Mouse (Mus musculus) hindbrain, embryonic 12.5 days (tissue): ENCODE measurements at regions not wholly inside any gene's neighbourhood (a gene's known extent, or its start where the extent isn't known, plus 50 kb on each side); places are given as distances from the start of the nearest gene placed in this dataset.

Experiments
- ATAC-seq: fragments of 200-750 bp; cut with Nextera tagmentation; 2 replicates; pipeline ENCODE4 v1.8.0; 2017; ENCODE audit warnings: moderate TSS enrichment; ENCODE audit not compliant: low FRiP score
- H3K27ac ChIP-seq: fragments of 300-500 bp; sonication (generic); 2 replicates; pipeline ENCODE4 v1.5.1; 2016; ENCODE audit warnings: mild to moderate bottlenecking
- H3K27me3 ChIP-seq: fragments of 300-500 bp; sonication (generic); 2 replicates; pipeline ENCODE4 v1.6.1; 2016; ENCODE audit warnings: mild to moderate bottlenecking
- H3K36me3 ChIP-seq: fragments of 300-500 bp; sonication (generic); 2 replicates; pipeline ENCODE4 v1.6.1; 2016; ENCODE audit warnings: mild to moderate bottlenecking
- H3K4me1 ChIP-seq: fragments of 300-500 bp; sonication (generic); 2 replicates; pipeline ENCODE4 v1.6.1; 2016
- H3K4me2 ChIP-seq: fragments of 300-500 bp; sonication (generic); replicated peaks from 2 replicates; pipeline ENCODE4 v1.6.1; 2016; ENCODE audit warnings: mild to moderate bottlenecking
- H3K4me3 ChIP-seq: fragments of 300-500 bp; sonication (generic); 2 replicates; pipeline ENCODE4 v1.5.1; 2016; ENCODE audit warnings: mild to moderate bottlenecking
- H3K9ac ChIP-seq: fragments of 300-500 bp; sonication (generic); 2 replicates; pipeline ENCODE4 v1.6.1; 2016; ENCODE audit warnings: mild to moderate bottlenecking, moderate library complexity
- H3K9me3 ChIP-seq: fragments of 300-500 bp; sonication (generic); replicated peaks from 2 replicates; pipeline ENCODE4 v1.6.1; 2016; ENCODE audit warnings: mild to moderate bottlenecking
- WGBS: fragments of 180-500 bp; shearing (Covaris S2); methylation state at CpG from one replicate; pipeline ENCODE4 v1.1.7; 2016; 5-methylcytosine and 5-hydroxymethylcytosine counted together

GRCm38 (mm10) chr15:25468478-25468877, 54.9 kb upstream of the Basp1 start:
- Histone ChIP-seq H3K27me3 (no peaks in the 10 kb centered on the region), H3K4me1 (no peaks in the 10 kb centered on the region), H3K4me3 (no peak overlapping the region), H3K27ac (no peak overlapping the region), H3K9ac (no peak overlapping the region), H3K9me3 (no peaks in the 10 kb centered on the region), H3K4me2 (no peak overlapping the region), H3K36me3 (no peaks in the 10 kb centered on the region)
- ATAC-seq, result no peak
- 72% methylated on average over 2 of the region's 2 CpGs for WGBS

GRCm38 (mm10) chr15:25469185-25469845, 55.8 kb upstream of the Basp1 start:
- Histone ChIP-seq H3K9ac (no peak overlapping the region), H3K4me1 (no peaks in the 10 kb centered on the region), H3K4me3 (no peak overlapping the region), H3K4me2 (0 out of 2 replicates have a peak overlapping the region, but pooled peaks have one; percentile 8), H3K36me3 (no peaks in the 10 kb centered on the region), H3K27ac (no peak overlapping the region), H3K27me3 (no peaks in the 10 kb centered on the region), H3K9me3 (no peaks in the 10 kb centered on the region)
- 67% methylated on average over 16 of the region's 16 CpGs for WGBS
- no peak for ATAC-seq

DNA sequence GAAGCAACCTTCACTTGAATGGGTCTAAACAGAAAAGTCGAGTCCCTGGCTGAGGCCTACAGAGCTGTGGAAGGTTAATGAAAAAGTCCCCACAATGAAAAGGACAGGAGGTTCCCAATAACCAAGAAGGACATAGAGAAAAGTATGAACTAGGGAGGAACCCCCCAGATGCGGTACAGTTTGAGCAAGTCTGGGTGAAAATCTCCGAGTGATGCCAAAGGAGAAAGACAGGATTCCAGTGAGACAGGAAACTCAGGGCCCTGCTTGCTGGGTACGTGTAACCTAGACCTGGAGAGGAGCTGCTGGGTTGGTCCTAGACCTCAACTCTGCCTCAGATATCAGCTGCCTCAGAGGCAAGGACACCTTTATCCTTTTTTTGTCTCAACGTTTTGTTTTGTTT, 57.8 kb upstream of the Basp1 start:
- no peak for ATAC-seq
- H3K4me3 ChIP-seq, result no peak overlapping the region

GRCm38 (mm10) chr15:25473201-25473710, 59.7 kb upstream of the Basp1 start:
- no peaks in the 10 kb centered on the region for H3K9me3 ChIP-seq
- H3K4me3 ChIP-seq, result no peak overlapping the region
- H3K36me3 ChIP-seq, result no peaks in the 10 kb centered on the region
- no peaks in the 10 kb centered on the region for H3K4me1 ChIP-seq
- WGBS, result 83% methylated on average over 3 of the region's 3 CpGs
- ATAC-seq, result no peak
- H3K9ac ChIP-seq, result no peak overlapping the region
- H3K27me3 ChIP-seq, result no peaks in the 10 kb centered on the region
- H3K4me2 ChIP-seq, result no peak overlapping the region
- H3K27ac ChIP-seq, result no peak overlapping the region

More for the DNA sequence above, 57.8 kb upstream of the Basp1 start:
- H3K27ac ChIP-seq, result no peak overlapping the region
- H3K9ac ChIP-seq, result no peak overlapping the region
- no peaks in the 10 kb centered on the region for H3K27me3 ChIP-seq
- H3K4me1 ChIP-seq, result no peaks in the 10 kb centered on the region
- no peaks in the 10 kb centered on the region for H3K36me3 ChIP-seq
- WGBS, result 84% methylated on average over 5 of the region's 5 CpGs
- no peaks in the 10 kb centered on the region for H3K9me3 ChIP-seq
- H3K4me2 ChIP-seq, result no peak overlapping the region

- Histone ChIP-seq H3K4me2 (no peak overlapping the region), H3K27ac (no peak overlapping the region), H3K27me3 (no peaks in the 10 kb centered on the region), H3K9ac (no peak overlapping the region), H3K9me3 (no peaks in the 10 kb centered on the region), H3K4me1 (no peaks in the 10 kb centered on the region), H3K36me3 (no peaks in the 10 kb centered on the region), H3K4me3 (no peak overlapping the region)
- 91% methylated on average over 3 of the region's 3 CpGs for WGBS
- ATAC-seq, result no peak
Observed at GRCm38 (mm10) chr15:25474096-25474495, 60.5 kb upstream of the Basp1 start.

- Histone ChIP-seq H3K9ac (no peak overlapping the region), H3K4me1 (no peaks in the 10 kb centered on the region), H3K4me3 (no peak overlapping the region), H3K9me3 (no peaks in the 10 kb centered on the region), H3K27ac (no peak overlapping the region), H3K36me3 (no peaks in the 10 kb centered on the region), H3K27me3 (no peaks in the 10 kb centered on the region), H3K4me2 (no peak overlapping the region)
- ATAC-seq, result no peak
- WGBS, result 77% methylated on average over 3 of the region's 3 CpGs
Observed at GRCm38 (mm10) chr15:25482586-25482985, 69.0 kb upstream of the Basp1 start.

DNA sequence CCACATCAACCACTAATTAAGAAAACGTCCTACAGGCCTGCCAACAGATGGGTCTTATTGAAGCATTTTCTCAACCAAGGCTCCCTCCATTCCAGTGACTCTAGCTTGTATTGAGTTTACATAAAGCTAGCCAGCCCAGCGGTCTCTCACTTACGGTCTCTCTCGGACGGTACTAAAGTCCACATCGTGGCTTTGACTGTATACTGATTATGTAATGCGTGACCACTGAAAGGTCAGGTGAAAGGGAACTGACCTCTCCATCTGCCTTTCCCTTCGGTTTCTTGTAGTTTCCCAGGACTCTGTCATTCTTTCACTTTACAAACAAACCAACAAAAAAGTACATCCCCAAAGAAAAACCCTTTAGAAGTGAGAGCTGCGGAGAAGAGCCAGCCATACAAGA, 71.8 kb upstream of the Basp1 start:
- H3K4me1 ChIP-seq, result no peaks in the 10 kb centered on the region
- no peak overlapping the region for H3K4me3 ChIP-seq
- no peaks in the 10 kb centered on the region for H3K36me3 ChIP-seq
- H3K27me3 ChIP-seq, result no peaks in the 10 kb centered on the region
- 50% methylated on average over 9 of the region's 9 CpGs for WGBS
- no peak overlapping the region for H3K27ac ChIP-seq
- no peak overlapping the region for H3K4me2 ChIP-seq
- H3K9ac ChIP-seq, result no peak overlapping the region
- no peaks in the 10 kb centered on the region for H3K9me3 ChIP-seq
- no peak for ATAC-seq

DNA sequence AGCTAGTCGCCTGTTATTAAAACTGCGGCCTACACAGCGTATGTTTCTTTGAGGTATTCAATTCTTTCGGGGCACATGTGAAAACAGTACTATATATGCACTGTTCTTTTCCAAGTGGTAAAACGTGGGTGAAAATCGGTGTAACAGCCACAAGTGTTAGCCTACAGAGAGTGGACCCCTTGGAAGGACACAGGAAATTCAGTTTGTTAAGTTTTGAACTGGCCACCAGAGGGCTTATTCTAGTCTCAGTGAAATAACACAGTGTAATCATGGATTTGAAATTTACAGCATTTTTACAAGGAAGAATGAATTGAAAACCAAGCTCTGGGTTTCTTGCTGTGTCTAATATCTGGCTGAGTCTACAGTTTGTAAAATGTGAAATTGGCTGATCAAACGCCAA, 72.6 kb upstream of the Basp1 start:
- Histone ChIP-seq H3K27me3 (no peaks in the 10 kb centered on the region), H3K4me1 (no peaks in the 10 kb centered on the region)
- WGBS, result 79% methylated on average over 7 of the region's 7 CpGs

DNA sequence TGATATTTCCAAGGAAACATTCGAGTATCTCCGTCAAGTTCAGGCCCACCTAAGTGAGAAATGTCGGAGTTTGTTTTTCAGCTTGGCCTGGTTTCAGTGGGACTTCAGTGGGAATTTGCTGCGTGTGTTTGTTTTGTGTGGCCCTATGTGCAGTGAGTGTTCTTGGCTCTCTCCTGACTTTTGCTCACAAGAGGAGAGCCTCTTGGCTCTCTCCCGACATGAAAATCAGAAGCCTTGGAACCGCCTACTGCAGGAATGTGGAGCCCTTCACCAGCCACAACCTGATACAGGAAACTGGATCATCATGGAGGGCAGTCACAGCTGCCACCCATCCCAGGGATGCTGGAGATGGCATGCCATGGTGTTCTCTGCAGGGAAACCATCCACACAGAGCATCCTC, 76.2 kb upstream of the Basp1 start:
- WGBS, result 80% methylated on average over 6 of the region's 6 CpGs
- no peaks in the 10 kb centered on the region for H3K9me3 ChIP-seq
- no peaks in the 10 kb centered on the region for H3K36me3 ChIP-seq
- H3K9ac ChIP-seq, result no peak overlapping the region
- H3K4me2 ChIP-seq, result no peak overlapping the region
- no peak overlapping the region for H3K27ac ChIP-seq
- H3K4me3 ChIP-seq, result no peak overlapping the region
- H3K4me1 ChIP-seq, result no peaks in the 10 kb centered on the region
- no peak for ATAC-seq
- 0 out of 2 replicates have a peak, but pooled peaks cover 3% of the 10 kb centered on the region for H3K27me3 ChIP-seq

More for the DNA sequence above, 72.6 kb upstream of the Basp1 start:
- no peak overlapping the region for H3K27ac ChIP-seq
- no peak overlapping the region for H3K4me2 ChIP-seq
- H3K36me3 ChIP-seq, result no peaks in the 10 kb centered on the region
- H3K9ac ChIP-seq, result no peak overlapping the region
- no peak overlapping the region for H3K4me3 ChIP-seq
- no peak for ATAC-seq
- no peaks in the 10 kb centered on the region for H3K9me3 ChIP-seq

GRCm38 (mm10) chr15:25492161-25492746, 78.7 kb upstream of the Basp1 start:
- 68% methylated on average over 5 of the region's 5 CpGs for WGBS
- 0 out of 2 replicates have a peak, but pooled peaks cover 3% of the 10 kb centered on the region for H3K27me3 ChIP-seq
- no peaks in the 10 kb centered on the region for H3K36me3 ChIP-seq
- H3K4me3 ChIP-seq, result no peak overlapping the region
- no peak for ATAC-seq
- H3K9ac ChIP-seq, result no peak overlapping the region
- H3K4me2 ChIP-seq, result no peak overlapping the region
- no peak overlapping the region for H3K27ac ChIP-seq
- H3K9me3 ChIP-seq, result no peaks in the 10 kb centered on the region
- no peaks in the 10 kb centered on the region for H3K4me1 ChIP-seq

DNA sequence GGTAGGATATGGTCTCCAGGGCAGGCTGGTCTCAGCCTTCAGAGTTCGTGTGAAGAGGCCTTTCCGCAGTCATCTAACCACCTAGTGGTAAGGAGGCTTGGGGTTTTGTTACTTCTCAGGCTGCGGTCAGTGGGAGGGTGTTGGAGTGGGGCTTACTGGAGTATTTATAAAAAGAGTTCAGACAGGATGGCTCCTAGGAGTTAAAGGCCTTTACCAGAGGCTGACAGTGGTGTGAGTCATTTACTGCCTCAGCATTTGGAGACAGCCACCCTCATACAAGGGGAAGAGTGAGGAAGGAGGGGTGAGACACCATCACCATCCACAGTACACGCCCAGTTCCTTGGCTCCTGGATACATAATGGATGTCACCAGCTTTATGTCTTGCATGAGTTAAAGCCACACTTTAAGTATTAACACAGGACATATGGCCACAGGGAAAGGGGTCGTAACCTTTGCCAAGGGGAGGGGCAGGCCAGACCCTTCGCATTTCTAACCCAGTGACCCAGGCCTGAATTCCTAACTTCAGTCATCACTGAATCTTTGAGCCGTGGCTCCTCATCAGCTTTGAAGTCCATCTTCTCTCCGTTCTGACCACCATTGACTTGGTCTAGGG, 81.2 kb upstream of the Basp1 start:
- no peak overlapping the region for H3K4me3 ChIP-seq
- H3K27me3 ChIP-seq, result 0 out of 2 replicates have a peak, but pooled peaks cover 3% of the 10 kb centered on the region
- no peak for ATAC-seq
- 56% methylated on average over 8 of the region's 8 CpGs for WGBS
- no peaks in the 10 kb centered on the region for H3K4me1 ChIP-seq
- H3K9me3 ChIP-seq, result no peaks in the 10 kb centered on the region
- no peaks in the 10 kb centered on the region for H3K36me3 ChIP-seq
- no peak overlapping the region for H3K27ac ChIP-seq
- no peak overlapping the region for H3K9ac ChIP-seq
- no peak overlapping the region for H3K4me2 ChIP-seq

GRCm38 (mm10) chr15:25495926-25496644, 82.5 kb upstream of the Basp1 start:
- H3K36me3 ChIP-seq, result no peaks in the 10 kb centered on the region
- ATAC-seq, result no peak
- 0 out of 2 replicates have a peak, but pooled peaks cover 3% of the 10 kb centered on the region for H3K27me3 ChIP-seq
- no peak overlapping the region for H3K9ac ChIP-seq
- H3K4me3 ChIP-seq, result no peak overlapping the region
- no peaks in the 10 kb centered on the region for H3K4me1 ChIP-seq
- 57% methylated on average over 7 of the region's 7 CpGs for WGBS
- no peak overlapping the region for H3K27ac ChIP-seq
- H3K4me2 ChIP-seq, result no peak overlapping the region
- no peaks in the 10 kb centered on the region for H3K9me3 ChIP-seq
